Mouse (Mus musculus): Measurements from ENCODE around the gene Smad6. TPM values are rescaled to one million over a fixed set of nuclear protein-coding genes. Genes with fewer than 3 reads are reported as not detected.

Gene Smad6
- polyA plus RNA-seq, 1 experiment from 2014 or later: 1.8 TPM

DNA sequence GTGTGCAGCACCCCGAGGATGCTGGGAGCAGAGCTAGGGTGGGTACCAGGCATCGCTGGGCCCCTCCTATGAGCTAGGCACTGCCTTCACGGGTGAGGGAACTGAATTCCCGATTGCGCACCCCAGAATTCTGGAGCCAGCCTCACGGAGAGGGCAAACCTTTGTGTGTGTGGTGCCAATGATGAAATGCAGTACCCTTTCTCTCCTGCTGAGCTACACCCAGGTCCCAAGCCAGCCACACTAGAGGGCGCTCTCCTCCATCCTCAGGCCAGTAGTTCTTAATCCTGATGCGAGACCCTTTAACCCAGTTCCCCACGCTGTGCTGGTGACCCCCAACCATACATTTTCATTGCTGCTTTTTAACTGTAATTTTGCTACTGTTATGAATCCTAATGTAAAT lies 65.8 kb downstream of the Smad6 start:
- Histone ChIP-seq H3K4me3 (ENCODE audit: low read depth, low read length) (no peak overlapping the region), H3K4me1 (ENCODE audit: insufficient read depth) (peaks cover 14% of the 10 kb centered on the region), H3K4me2 (ENCODE audit: low read depth, low read length) (no peak overlapping the region), H3K9ac (replicated peaks) (no peak overlapping the region), H3K27me3 (ENCODE audit: insufficient read depth, low read length) (no peaks in the 10 kb centered on the region), H3K27ac (ENCODE audit: low read depth) (no peak overlapping the region), H3K9me3 (ENCODE audit: low read length) (no peaks in the 10 kb centered on the region), H3K36me3 (replicated peaks; ENCODE audit: insufficient read depth, low read length) (no peaks in the 10 kb centered on the region)
- TF ChIP-seq EP300 (IDR thresholded peaks at IDR 0.05; ENCODE audit: low read depth) (no peak), CTCF (IDR thresholded peaks at IDR 0.05; ENCODE audit: low read depth) (peak; percentile 86)
- no peak for ATAC-seq
- peak; percentile 81 for DNase-seq
- 25% methylated on average over 9 of the region's 9 CpGs for WGBS (ENCODE audit: insufficient replicate concordance)

DNA sequence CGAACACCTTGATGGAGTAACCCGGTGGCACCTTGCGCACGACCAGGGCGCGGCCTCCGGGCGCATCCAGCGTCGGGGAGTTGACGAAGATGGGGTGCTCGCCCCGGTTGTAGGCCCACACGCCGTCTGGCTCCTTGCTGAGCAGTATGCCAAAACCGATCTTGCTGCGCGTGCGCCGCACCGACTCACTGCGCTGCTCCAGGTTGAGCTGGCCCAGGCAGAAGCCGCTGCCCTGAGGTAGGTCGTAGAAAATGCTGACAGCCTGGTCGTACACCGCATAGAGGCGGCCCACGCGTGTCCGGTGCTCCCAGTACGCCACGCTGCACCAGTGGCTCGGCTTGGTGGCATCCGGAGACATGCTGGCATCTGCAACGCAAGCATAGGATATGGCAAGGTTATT lies 68.2 kb downstream of the Smad6 start:
- Histone ChIP-seq H3K9ac (replicated peaks) (no peak overlapping the region), H3K36me3 (replicated peaks; ENCODE audit: insufficient read depth, low read length) (no peaks in the 10 kb centered on the region), H3K27ac (ENCODE audit: low read depth) (no peak overlapping the region), H3K27me3 (ENCODE audit: insufficient read depth, low read length) (no peaks in the 10 kb centered on the region), H3K9me3 (ENCODE audit: low read length) (no peaks in the 10 kb centered on the region), H3K4me2 (ENCODE audit: low read depth, low read length) (no peak overlapping the region), H3K4me3 (ENCODE audit: low read depth, low read length) (no peak overlapping the region), H3K4me1 (ENCODE audit: insufficient read depth) (peaks cover 8% of the 10 kb centered on the region)
- TF ChIP-seq CTCF (IDR thresholded peaks at IDR 0.05; ENCODE audit: low read depth): no peak
- no peak for TF ChIP-seq EP300 (IDR thresholded peaks at IDR 0.05; ENCODE audit: low read depth)
- DNase-seq (no peak), ATAC-seq (no peak)
- 84% methylated on average over 35 of the region's 35 CpGs for whole genome bisulfite sequencing (ENCODE audit: insufficient replicate concordance)

DNA sequence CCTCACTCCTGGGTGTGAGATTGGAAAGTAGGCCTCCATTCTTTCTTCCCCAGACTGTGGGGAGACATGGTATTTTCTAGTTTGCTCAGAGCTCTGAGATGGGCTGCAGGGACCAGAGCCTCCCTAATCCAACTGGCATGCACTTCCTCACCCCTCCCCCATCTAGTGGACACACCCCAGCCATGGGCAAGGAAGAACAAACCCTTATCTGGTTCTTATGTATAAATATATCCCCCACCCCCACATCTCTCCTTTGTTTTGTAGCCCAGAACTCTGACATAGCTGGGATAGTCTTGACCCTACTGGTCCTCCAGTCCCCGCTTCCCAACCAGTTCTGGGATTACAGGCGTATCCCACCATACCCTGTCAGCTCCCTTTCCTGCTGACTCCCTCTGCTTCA lies 69.3 kb downstream of the Smad6 start:
- no peak for DNase-seq
- no peak overlapping the region for H3K4me2 ChIP-seq (ENCODE audit: low read depth, low read length)
- no peaks in the 10 kb centered on the region for H3K9me3 ChIP-seq (ENCODE audit: low read length)
- no peak overlapping the region for H3K27ac ChIP-seq (ENCODE audit: low read depth)
- no peaks in the 10 kb centered on the region for H3K4me1 ChIP-seq (ENCODE audit: insufficient read depth)
- 83% methylated on average over 2 of the region's 2 CpGs for WGBS (ENCODE audit: insufficient replicate concordance)
- H3K36me3 ChIP-seq (replicated peaks; ENCODE audit: insufficient read depth, low read length): no peaks in the 10 kb centered on the region
- no peak for ATAC-seq
- TF ChIP-seq EP300 (IDR thresholded peaks at IDR 0.05; ENCODE audit: low read depth) (no peak), CTCF (IDR thresholded peaks at IDR 0.05; ENCODE audit: low read depth) (no peak)
- H3K9ac ChIP-seq (replicated peaks): no peak overlapping the region
- H3K4me3 ChIP-seq (ENCODE audit: low read depth, low read length): no peak overlapping the region
- H3K27me3 ChIP-seq (ENCODE audit: insufficient read depth, low read length): no peaks in the 10 kb centered on the region

DNA sequence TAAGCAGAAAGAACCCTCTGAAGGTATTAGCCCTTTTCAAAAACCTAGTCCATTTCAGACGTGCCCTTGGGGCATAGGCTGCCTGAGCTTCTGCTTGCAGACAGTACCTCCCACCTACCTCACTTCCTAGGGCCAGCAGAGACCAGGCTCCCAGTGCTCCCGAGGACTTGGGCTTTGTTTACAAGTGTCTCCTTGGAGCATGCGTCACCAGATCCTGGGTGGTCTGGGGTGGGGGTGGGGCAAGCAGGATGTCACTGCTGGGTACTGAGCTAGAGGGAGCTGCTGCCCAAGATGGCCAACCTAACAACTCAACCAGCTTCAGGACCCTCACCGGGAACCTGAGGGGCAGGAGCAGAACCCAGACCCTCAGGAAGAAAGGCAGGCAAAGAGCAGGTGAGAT lies 71.5 kb downstream of the Smad6 start:
- no peaks in the 10 kb centered on the region for H3K27me3 ChIP-seq (ENCODE audit: insufficient read depth, low read length)
- DNase-seq (no peak), ATAC-seq (no peak)
- H3K4me3 ChIP-seq (ENCODE audit: low read depth, low read length): no peak overlapping the region
- H3K4me2 ChIP-seq (ENCODE audit: low read depth, low read length): no peak overlapping the region
- H3K27ac ChIP-seq (ENCODE audit: low read depth): no peak overlapping the region
- H3K36me3 ChIP-seq (replicated peaks; ENCODE audit: insufficient read depth, low read length): no peaks in the 10 kb centered on the region
- WGBS (ENCODE audit: insufficient replicate concordance): 58% methylated on average over 4 of the region's 4 CpGs
- no peak overlapping the region for H3K9ac ChIP-seq (replicated peaks)
- no peaks in the 10 kb centered on the region for H3K9me3 ChIP-seq (ENCODE audit: low read length)
- no peak for TF ChIP-seq CTCF (IDR thresholded peaks at IDR 0.05; ENCODE audit: low read depth)
- H3K4me1 ChIP-seq (ENCODE audit: insufficient read depth): no peaks in the 10 kb centered on the region

DNA sequence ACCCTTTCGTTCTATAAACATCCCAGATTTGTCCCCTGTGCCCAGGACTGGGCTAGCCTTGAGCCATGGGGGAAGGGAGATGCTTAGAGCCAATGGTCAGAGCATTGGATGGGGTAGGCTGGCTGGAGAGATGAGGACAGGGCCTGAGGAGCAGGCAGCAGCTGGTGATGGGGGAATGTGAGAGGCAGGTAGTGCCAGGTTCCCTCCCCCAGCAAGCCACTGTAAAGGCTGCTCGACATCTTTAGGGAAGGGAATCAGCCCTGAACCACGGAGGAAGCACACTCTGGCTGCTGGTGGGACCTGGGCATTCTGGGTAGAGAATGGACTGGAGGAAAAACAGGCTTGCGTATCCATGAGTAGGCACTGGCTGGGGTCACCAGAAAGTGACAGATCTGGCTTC lies 72.5 kb downstream of the Smad6 start:
- Histone ChIP-seq H3K4me3 (ENCODE audit: low read depth, low read length) (no peak overlapping the region), H3K9me3 (ENCODE audit: low read length) (no peaks in the 10 kb centered on the region), H3K4me2 (ENCODE audit: low read depth, low read length) (no peak overlapping the region), H3K27ac (ENCODE audit: low read depth) (no peak overlapping the region), H3K27me3 (ENCODE audit: insufficient read depth, low read length) (no peaks in the 10 kb centered on the region), H3K4me1 (ENCODE audit: insufficient read depth) (no peaks in the 10 kb centered on the region), H3K9ac (replicated peaks) (no peak overlapping the region), H3K36me3 (replicated peaks; ENCODE audit: insufficient read depth, low read length) (no peaks in the 10 kb centered on the region)
- ATAC-seq (no peak), DNase-seq (no peak)
- WGBS (ENCODE audit: insufficient replicate concordance): 42% methylated on average over 4 of the region's 4 CpGs
- TF ChIP-seq CTCF (IDR thresholded peaks at IDR 0.05; ENCODE audit: low read depth) (no peak), EP300 (IDR thresholded peaks at IDR 0.05; ENCODE audit: low read depth) (no peak)

DNA sequence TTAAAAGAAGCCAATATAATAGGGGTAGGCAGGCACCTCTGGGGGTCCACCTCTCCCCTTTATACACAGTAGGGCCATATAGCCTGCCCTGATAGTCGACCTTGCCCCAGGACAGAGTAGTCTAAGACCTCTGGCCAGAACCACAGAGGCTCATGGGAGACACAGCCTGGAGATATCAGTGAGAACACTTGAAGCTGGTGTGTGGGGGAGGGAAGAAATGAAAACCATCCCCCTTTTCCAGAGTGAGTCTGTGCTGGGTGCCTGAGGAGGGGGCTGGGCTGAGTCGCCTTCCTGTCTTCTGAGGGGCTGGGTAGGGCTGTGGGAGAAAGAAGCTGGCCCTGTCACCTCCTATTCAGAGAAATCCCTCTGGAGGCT lies 79.3 kb downstream of the Smad6 start:
- H3K4me2 ChIP-seq (ENCODE audit: low read depth, low read length): no peak overlapping the region
- no peaks in the 10 kb centered on the region for H3K9me3 ChIP-seq (ENCODE audit: low read length)
- DNase-seq (no peak), ATAC-seq (no peak)
- no peak overlapping the region for H3K27ac ChIP-seq (ENCODE audit: low read depth)
- 42% methylated on average over 2 of the region's 2 CpGs for WGBS (ENCODE audit: insufficient replicate concordance)
- TF ChIP-seq EP300 (IDR thresholded peaks at IDR 0.05; ENCODE audit: low read depth) (no peak), CTCF (IDR thresholded peaks at IDR 0.05; ENCODE audit: low read depth) (no peak)
- H3K36me3 ChIP-seq (replicated peaks; ENCODE audit: insufficient read depth, low read length): no peaks in the 10 kb centered on the region
- no peak overlapping the region for H3K9ac ChIP-seq (replicated peaks)
- no peaks in the 10 kb centered on the region for H3K4me1 ChIP-seq (ENCODE audit: insufficient read depth)
- no peak overlapping the region for H3K4me3 ChIP-seq (ENCODE audit: low read depth, low read length)
- no peaks in the 10 kb centered on the region for H3K27me3 ChIP-seq (ENCODE audit: insufficient read depth, low read length)
